Mouse (Mus musculus): ENCODE data around the gene Ube2q1.

Gene Ube2q1

GRCm38 (mm10) chr3:89772968-89773709 lies at the start of gene Ube2q1:
Gene Ube2q1, plus strand, starts transcription at chr3:89773616.
- peak; percentile 96 for DNase-seq

- no peak for DNase-seq
Measured at GRCm38 (mm10) chr3:89727028-89727427, 46.4 kb upstream of the Ube2q1 start.

- no peak for DNase-seq
Measured at GRCm38 (mm10) chr3:89728848-89729247, 44.6 kb upstream of the Ube2q1 start.

- peak; percentile 61 for DNase-seq
Measured at GRCm38 (mm10) chr3:89730350-89731331, 42.8 kb upstream of the Ube2q1 start.

- no peak for DNase-seq
Measured at GRCm38 (mm10) chr3:89732091-89732490, 41.3 kb upstream of the Ube2q1 start.

GRCm38 (mm10) chr3:89738509-89738908 lies 34.9 kb upstream of the Ube2q1 start:
- DNase-seq: no peak

- no peak for DNase-seq
Measured at GRCm38 (mm10) chr3:89752307-89752706, 21.1 kb upstream of the Ube2q1 start.

GRCm38 (mm10) chr3:89755283-89755682 lies 18.1 kb upstream of the Ube2q1 start:
- peak; percentile 61 for DNase-seq

GRCm38 (mm10) chr3:89757851-89758250 lies 15.6 kb upstream of the Ube2q1 start:
- peak; percentile 68 for DNase-seq

- DNase-seq: peak; percentile 97
Measured at GRCm38 (mm10) chr3:89759786-89760185, 13.6 kb upstream of the Ube2q1 start.

GRCm38 (mm10) chr3:89764119-89764724 lies 9.2 kb upstream of the Ube2q1 start, which contains the start of gene Chrnb2:
Gene Chrnb2, minus strand, starts transcription at chr3:89764632.
- DNase-seq: peak; percentile 64

- DNase-seq: no peak
Measured at GRCm38 (mm10) chr3:89769584-89769983, 3.8 kb upstream of the Ube2q1 start.

GRCm38 (mm10) chr3:89770425-89771002 lies 2.9 kb upstream of the Ube2q1 start:
- peak; percentile 17 for DNase-seq

GRCm38 (mm10) chr3:89772588-89772967 lies 838 bp upstream of the Ube2q1 start:
- peak; percentile 93 for DNase-seq

- peak; percentile 66 for DNase-seq
Measured at GRCm38 (mm10) chr3:89773740-89774211, 360 bp downstream of the Ube2q1 start.

GRCm38 (mm10) chr3:89774236-89774960 lies 982 bp downstream of the Ube2q1 start:
- peak; percentile 56 for DNase-seq

- no peak for DNase-seq
Measured at GRCm38 (mm10) chr3:89776001-89776400, 2.6 kb downstream of the Ube2q1 start.

GRCm38 (mm10) chr3:89780102-89780501 lies 6.7 kb downstream of the Ube2q1 start:
- no peak for DNase-seq

GRCm38 (mm10) chr3:89781640-89782039 lies 8.2 kb downstream of the Ube2q1 start:
- DNase-seq: no peak

GRCm38 (mm10) chr3:89784991-89785753 lies 11.8 kb downstream of the Ube2q1 start:
- peak; percentile 75 for DNase-seq

GRCm38 (mm10) chr3:89786275-89786674 lies 12.9 kb downstream of the Ube2q1 start:
- no peak for DNase-seq
